Mouse (Mus musculus) cerebellum, adult 9-10 months (tissue): ENCODE data around the gene Hdgf.
"Not testable (repeated sequence)": the region's sequence is repeated elsewhere in the genome, so short reads cannot be mapped to it uniquely, and the experiment has no call there.

Source experiments
- DNase-seq: peaks from one replicate; pipeline ENCODE4 v3.0.0; 2022

Gene Hdgf

GRCm38 (mm10) chr3:87905880-87906485, at the start of gene Hdgf:
Hdgf (plus strand) TSS chr3:87906321.
- DNase-seq, result peak; percentile 93

- no peak for DNase-seq
Observed at GRCm38 (mm10) chr3:87857666-87858065, 48.5 kb upstream of the Hdgf start.

GRCm38 (mm10) chr3:87859813-87860212, 46.3 kb upstream of the Hdgf start:
- peak; percentile 64 for DNase-seq

GRCm38 (mm10) chr3:87864111-87864510, 42.0 kb upstream of the Hdgf start:
- not testable (repeated sequence) for DNase-seq

- no peak for DNase-seq
Observed at GRCm38 (mm10) chr3:87877730-87878129, 28.4 kb upstream of the Hdgf start.

- no peak for DNase-seq
Observed at GRCm38 (mm10) chr3:87884291-87884690, 21.8 kb upstream of the Hdgf start.

- DNase-seq, result peak; percentile 74
Observed at GRCm38 (mm10) chr3:87884708-87885251, 21.3 kb upstream of the Hdgf start.

GRCm38 (mm10) chr3:87885281-87886003, 20.7 kb upstream of the Hdgf start, which contains the start of gene Prcc:
Prcc (minus strand) TSS chr3:87885608.
- peak; percentile 99 for DNase-seq

- no peak for DNase-seq
Observed at GRCm38 (mm10) chr3:87886004-87886365, 20.1 kb upstream of the Hdgf start.

GRCm38 (mm10) chr3:87886416-87886815, 19.7 kb upstream of the Hdgf start:
- peak; percentile 75 for DNase-seq

GRCm38 (mm10) chr3:87887400-87887799, 18.7 kb upstream of the Hdgf start:
- not testable (repeated sequence) for DNase-seq

GRCm38 (mm10) chr3:87891481-87891880, 14.6 kb upstream of the Hdgf start:
- DNase-seq, result no peak

GRCm38 (mm10) chr3:87893367-87893905, 12.7 kb upstream of the Hdgf start:
- DNase-seq, result no peak

GRCm38 (mm10) chr3:87899266-87899665, 6.9 kb upstream of the Hdgf start:
- DNase-seq, result no peak

- DNase-seq, result no peak
Observed at GRCm38 (mm10) chr3:87899776-87900175, 6.3 kb upstream of the Hdgf start.

- DNase-seq, result no peak
Observed at GRCm38 (mm10) chr3:87901036-87901624, 5.0 kb upstream of the Hdgf start.

GRCm38 (mm10) chr3:87901959-87902358, 4.2 kb upstream of the Hdgf start:
- DNase-seq, result not testable (repeated sequence)

GRCm38 (mm10) chr3:87903821-87904220, 2.3 kb upstream of the Hdgf start:
- DNase-seq, result no peak

- DNase-seq, result peak; percentile 72
Observed at GRCm38 (mm10) chr3:87906601-87906980, 470 bp downstream of the Hdgf start.

GRCm38 (mm10) chr3:87906981-87907857, 1.1 kb downstream of the Hdgf start:
- peak; percentile 58 for DNase-seq

GRCm38 (mm10) chr3:87907906-87908305, 1.8 kb downstream of the Hdgf start:
- no peak for DNase-seq

- DNase-seq, result no peak
Observed at GRCm38 (mm10) chr3:87909381-87909780, 3.3 kb downstream of the Hdgf start.

GRCm38 (mm10) chr3:87909874-87910273, 3.8 kb downstream of the Hdgf start:
- no peak for DNase-seq
